28 mouse cellular contexts compared by ENCODE assay signal in genomic region chr4:59907092-59907491, GRCm38 (mm10). TPM values are rescaled to one million over a fixed set of nuclear protein-coding genes. Genes with fewer than 3 reads are reported as not detected.
A peak's percentile ranks its signal among the peaks of the same experiment; 100 is the strongest.
DNase-seq lines count a peak whose midpoint lies in the region; ATAC-seq and TF ChIP-seq lines count a peak whose summit lies in the region.
"Had no signal": no experiment of that assay in that cellular context is flagged by ENCODE, and none has a peak within 500 bp of the region (broad histone marks: within the 10 kb centered on the region; RNA-seq: fewer than 3 reads in every experiment).

No protein-coding gene starts in this region.

- WGBS in intestine, embryonic 15.5 days: 66% methylated on average over 6 of the region's 6 CpGs
- WGBS in intestine, postnatal 0 days: 58% methylated on average over 6 of the region's 6 CpGs
- 60% methylated on average over 6 of the region's 6 CpGs for WGBS in liver, embryonic 16.5 days (ENCODE audit: insufficient replicate concordance)

- peak; percentile 27 to 43 for DNase-seq in kidney, adult 8-10 months
- DNase-seq in kidney, adult 18-20 months: no peak
- DNase-seq in liver: no peak
- peak; percentile 60 for DNase-seq in yolk sac, embryonic 10.5 days (ENCODE audit: low spot score)
- no peak for DNase-seq in right cerebral cortex, postnatal 25 days
- DNase-seq: cerebellum, adult 11 months; cerebellum, adult 2 months; cerebellum, adult 9-11 months; cerebellum, postnatal 25 days; forebrain, postnatal 0 days; gastrocnemius, adult 2 months; gastrocnemius, postnatal 25 days; heart, adult 18-20 months; heart, postnatal 10 days; heart, postnatal 36 days had no signal

- H3K27ac ChIP-seq in intestine, embryonic 15.5 days: no peak overlapping the region
- H3K27ac ChIP-seq in intestine, postnatal 0 days (ENCODE audit: low read depth, low read length): no peak overlapping the region
- no peak overlapping the region for H3K27ac ChIP-seq in liver, embryonic 16.5 days (ENCODE audit: low read length)
- H3K27ac ChIP-seq: embryonic facial prominence, embryonic 12.5 days; embryonic facial prominence, embryonic 15.5 days; gastrocnemius, adult 2 months; heart, embryonic 15.5 days; hindbrain, embryonic 10.5 days; hindbrain, embryonic 13.5 days had no signal

- H3K9ac ChIP-seq in intestine, embryonic 15.5 days: no peak overlapping the region
- no peak overlapping the region for H3K9ac ChIP-seq in intestine, postnatal 0 days (ENCODE audit: low read depth, low read length)
- no peak overlapping the region for H3K9ac ChIP-seq in liver, embryonic 16.5 days (ENCODE audit: low read depth, low read length)
- H3K9ac ChIP-seq: embryonic facial prominence, embryonic 12.5 days; embryonic facial prominence, embryonic 15.5 days; forebrain, postnatal 0 days; heart, embryonic 12.5 days; heart, embryonic 15.5 days; hindbrain, embryonic 13.5 days had no signal

- no peaks in the 10 kb centered on the region for H3K4me1 ChIP-seq in intestine, embryonic 15.5 days (replicated peaks)
- H3K4me1 ChIP-seq in intestine, postnatal 0 days (replicated peaks; ENCODE audit: control insufficient read depth, insufficient read depth, low read length): no peaks in the 10 kb centered on the region
- no peaks in the 10 kb centered on the region for H3K4me1 ChIP-seq in liver, embryonic 16.5 days (ENCODE audit: control insufficient read depth, low read depth, low read length)
- H3K4me1 ChIP-seq: hindbrain, embryonic 13.5 days had no signal

- no peaks in the 10 kb centered on the region for H3K9me3 ChIP-seq in intestine, embryonic 15.5 days
- no peaks in the 10 kb centered on the region for H3K9me3 ChIP-seq in intestine, postnatal 0 days (ENCODE audit: control insufficient read depth)
- H3K9me3 ChIP-seq in liver, embryonic 16.5 days (replicated peaks; ENCODE audit: control insufficient read depth, low read length): no peaks in the 10 kb centered on the region
- H3K9me3 ChIP-seq: embryonic facial prominence, embryonic 12.5 days; embryonic facial prominence, embryonic 15.5 days; heart, embryonic 12.5 days; heart, embryonic 15.5 days; hindbrain, embryonic 10.5 days; hindbrain, embryonic 13.5 days had no signal

- no peaks in the 10 kb centered on the region for H3K36me3 ChIP-seq in intestine, embryonic 15.5 days
- H3K36me3 ChIP-seq in intestine, postnatal 0 days (ENCODE audit: control insufficient read depth, insufficient read depth): no peaks in the 10 kb centered on the region
- no peaks in the 10 kb centered on the region for H3K36me3 ChIP-seq in liver, embryonic 16.5 days (ENCODE audit: control insufficient read depth, insufficient read depth)
- H3K36me3 ChIP-seq: embryonic facial prominence, embryonic 12.5 days; embryonic facial prominence, embryonic 15.5 days; heart, embryonic 12.5 days; heart, embryonic 15.5 days; hindbrain, embryonic 10.5 days; hindbrain, embryonic 13.5 days had no signal

- TF ChIP-seq CTCF in intestine, postnatal 0 days (IDR thresholded peaks at IDR 0.05; ENCODE audit: low read depth): no peak

- ATAC-seq in intestine, embryonic 15.5 days: peak; percentile 53; the same call in 1 of the 2 replicates
- ATAC-seq in intestine, postnatal 0 days: no peak
- ATAC-seq in liver, embryonic 16.5 days (ENCODE audit: low read depth): peak; percentile 48; the same call in 1 of the 2 replicates
- ATAC-seq: forebrain, embryonic 14.5 days; forebrain, postnatal 0 days; Patski had no signal

- no peak overlapping the region for H3K4me2 ChIP-seq in intestine, embryonic 15.5 days (replicated peaks)
- no peak overlapping the region for H3K4me2 ChIP-seq in intestine, postnatal 0 days (replicated peaks; ENCODE audit: low read depth)
- no peak overlapping the region for H3K4me2 ChIP-seq in liver, embryonic 16.5 days (ENCODE audit: low read depth, low read length)
- H3K4me2 ChIP-seq: embryonic facial prominence, embryonic 12.5 days; embryonic facial prominence, embryonic 15.5 days; heart, embryonic 12.5 days; heart, embryonic 15.5 days; hindbrain, embryonic 13.5 days had no signal

- no peak overlapping the region for H3K4me3 ChIP-seq in intestine, embryonic 15.5 days (replicated peaks)
- H3K4me3 ChIP-seq in intestine, postnatal 0 days (ENCODE audit: low read depth, low read length): no peak overlapping the region
- H3K4me3 ChIP-seq in liver, embryonic 16.5 days (ENCODE audit: low read depth, low read length): no peak overlapping the region
- H3K4me3 ChIP-seq: embryonic facial prominence, embryonic 12.5 days; embryonic facial prominence, embryonic 15.5 days; gastrocnemius, adult 2 months; heart, embryonic 12.5 days; heart, embryonic 15.5 days; hindbrain, embryonic 10.5 days; hindbrain, embryonic 13.5 days had no signal

- H3K27me3 ChIP-seq in intestine, embryonic 15.5 days (replicated peaks): no peaks in the 10 kb centered on the region
- H3K27me3 ChIP-seq in intestine, postnatal 0 days (replicated peaks; ENCODE audit: control insufficient read depth, insufficient read depth, low read length): no peaks in the 10 kb centered on the region
- no peaks in the 10 kb centered on the region for H3K27me3 ChIP-seq in liver, embryonic 16.5 days (ENCODE audit: control insufficient read depth, insufficient read depth, low read depth, low read length)
- H3K27me3 ChIP-seq: embryonic facial prominence, embryonic 12.5 days; embryonic facial prominence, embryonic 15.5 days; heart, embryonic 12.5 days; heart, embryonic 15.5 days; hindbrain, embryonic 13.5 days; Patski had no signal

RNA-seq across cellular contexts. Expression of gene Slc46a2, which starts 7.8 kb away (rescaled TPM):
- not detected in 2 replicates for polyA plus RNA-seq in intestine, embryonic 15.5 days (2015; fragmentation: Nextera tagmentation; extraction: Ambion mirVana)
- polyA plus RNA-seq in intestine, postnatal 0 days (2015; fragmentation: Nextera tagmentation; extraction: Ambion mirVana): not detected in 2 replicates
- not detected in 2 replicates for polyA plus RNA-seq in liver, embryonic 16.5 days (2015; fragmentation: Nextera tagmentation; extraction: Ambion mirVana)
- polyA plus RNA-seq: cerebellum, adult 2 months; forebrain, embryonic 11.5 days; frontal cortex, adult 2 months; heart, embryonic 12.5 days; hindbrain, embryonic 10.5 days; Patski had no signal

RNA-seq across cellular contexts. Expression of gene Mup4, which starts 53.4 kb away (rescaled TPM):
- not detected in 2 replicates for polyA plus RNA-seq in intestine, embryonic 15.5 days (2015; fragmentation: Nextera tagmentation; extraction: Ambion mirVana)
- polyA plus RNA-seq in intestine, postnatal 0 days (2015; fragmentation: Nextera tagmentation; extraction: Ambion mirVana): not detected in 2 replicates
- polyA plus RNA-seq in liver, embryonic 16.5 days (2015; fragmentation: Nextera tagmentation; extraction: Ambion mirVana): not detected in 2 replicates
- polyA plus RNA-seq: cerebellum, adult 2 months; embryonic facial prominence, embryonic 12.5 days; embryonic facial prominence, embryonic 15.5 days; forebrain, embryonic 11.5 days; forebrain, embryonic 14.5 days; forebrain, postnatal 0 days; frontal cortex, adult 2 months; heart, embryonic 12.5 days; heart, embryonic 15.5 days; hindbrain, embryonic 10.5 days; hindbrain, embryonic 13.5 days; Patski had no signal

RNA-seq across cellular contexts. Expression of gene Mup6, which starts 57.0 kb away (rescaled TPM):
- not detected in 2 replicates for polyA plus RNA-seq in intestine, embryonic 15.5 days (2015; fragmentation: Nextera tagmentation; extraction: Ambion mirVana)
- not detected in 2 replicates for polyA plus RNA-seq in intestine, postnatal 0 days (2015; fragmentation: Nextera tagmentation; extraction: Ambion mirVana)
- not detected in 2 replicates for polyA plus RNA-seq in liver, embryonic 16.5 days (2015; fragmentation: Nextera tagmentation; extraction: Ambion mirVana)
- polyA plus RNA-seq: cerebellum, adult 2 months; embryonic facial prominence, embryonic 12.5 days; embryonic facial prominence, embryonic 15.5 days; forebrain, embryonic 11.5 days; forebrain, embryonic 14.5 days; forebrain, postnatal 0 days; frontal cortex, adult 2 months; heart, embryonic 12.5 days; heart, embryonic 15.5 days; hindbrain, embryonic 10.5 days; hindbrain, embryonic 13.5 days; Patski had no signal

Comparison
In these comparisons a context has a peak if more than half of its experiments do, and no peak if none do; other contexts are left out.
1. DNase-seq: peak in kidney, adult 8-10 months (2 of 2) and yolk sac, embryonic 10.5 days (single experiment); none in kidney, adult 18-20 months (single experiment), liver (single experiment) and right cerebral cortex, postnatal 25 days (single experiment).